Mouse (Mus musculus) left cerebral cortex, adult 2 months (tissue): ENCODE results near the gene 9330161L09Rik. TPM values are rescaled to one million over a fixed set of nuclear protein-coding genes. Genes with fewer than 3 reads are reported as not detected.

Experiments
- DNase-seq, 2 experiments: peaks; one replicate each; pipeline ENCODE4 v3.0.0; 2021 to 2022; ENCODE audit warnings: low spot score in 2 of 2, mixed read lengths in 1 of 2; ENCODE audit errors: extremely low spot score in 1 of 2
- H3K27ac ChIP-seq: fragments of 200-600 bp; 2 replicates; pipeline ENCODE4 v1.8.1; 2022
- H3K4me3 ChIP-seq: fragments of 200-600 bp; 2 replicates; pipeline ENCODE4 v1.8.1; 2022
- CTCF ChIP-seq: fragments of 200-600 bp; IDR thresholded peaks from 2 replicates; pipeline ENCODE4 v1.8.1; 2022; ENCODE audit warnings: antibody characterized with exemption, mild to moderate bottlenecking, moderate library complexity
- intact Hi-C: fragments of 180-260 bp; cut with DNase I; formaldehyde crosslinking; loops from one replicate; pipeline ENCODE4 v1.15.1; 2025
- total RNA-seq, 2 experiments: library from RNA; stranded (reverse); gene quantifications; 2 replicates each; pipeline ENCODE4 v1.2.3; 2021

Gene 9330161L09Rik
- total RNA-seq, 2 experiments from 2014 or later: 2.6 to 3.7 TPM

DNA sequence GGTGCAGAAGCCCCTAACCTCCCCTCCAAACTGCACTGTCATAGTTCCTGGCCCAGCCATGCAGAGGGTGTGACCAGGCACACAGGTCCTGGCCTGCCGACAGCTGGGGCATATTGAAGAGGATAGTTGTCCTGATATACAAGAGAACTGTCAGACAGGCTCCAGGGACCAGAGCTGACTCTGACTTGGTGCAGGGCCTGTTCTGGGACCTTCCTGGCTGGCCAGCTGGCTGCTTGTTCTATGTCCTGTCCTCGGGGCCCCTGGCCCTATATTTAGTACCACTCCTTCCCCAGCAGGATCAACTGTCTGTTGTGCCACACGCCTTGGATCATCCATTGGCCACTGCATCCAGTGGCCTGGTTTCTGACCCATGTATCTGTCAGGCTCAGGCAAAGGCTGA is 45.3 kb downstream of the 9330161L09Rik start:
- DNase-seq: no peak
- TF ChIP-seq CTCF: no peak
- intact Hi-C loops: no loop called here
- Histone ChIP-seq H3K27ac (no peak overlapping the region), H3K4me3 (no peak overlapping the region)

DNA sequence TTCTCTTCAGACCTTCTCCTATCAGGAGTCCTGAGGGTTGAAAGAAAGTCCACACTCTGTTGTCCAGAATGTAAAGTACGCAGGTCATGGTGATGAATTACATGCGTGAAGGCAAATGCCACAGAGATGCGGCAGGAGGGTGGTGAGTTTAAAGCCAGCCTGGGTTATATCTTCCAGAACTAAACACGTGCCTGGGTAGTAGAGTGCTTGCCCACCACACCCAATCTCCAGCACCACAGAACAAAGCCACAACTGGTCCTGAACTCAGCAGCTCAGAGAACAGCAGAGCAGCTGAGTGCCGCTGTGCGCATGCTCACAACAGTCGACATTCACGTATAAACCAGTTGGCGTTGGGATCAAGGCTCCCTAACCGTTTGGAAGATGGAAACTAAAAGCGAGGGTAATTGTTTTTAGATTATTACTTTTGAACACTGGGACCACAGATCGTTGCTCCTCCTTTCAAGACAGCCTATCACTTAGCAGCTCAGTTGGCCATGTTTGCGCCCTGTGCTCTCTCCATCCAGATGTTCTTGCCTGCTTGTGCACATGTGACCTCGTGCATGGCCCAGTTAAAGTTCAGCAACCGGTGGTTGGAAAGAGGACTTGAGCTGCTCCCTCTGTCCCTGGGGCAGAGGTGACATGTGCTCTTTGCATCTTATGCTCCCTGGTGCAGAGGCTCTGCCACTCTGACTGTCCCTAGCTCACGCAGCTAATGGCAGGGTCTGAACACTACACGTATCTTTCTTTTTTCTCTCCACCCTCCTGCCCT is 45.9 kb downstream of the 9330161L09Rik start:
- intact Hi-C loops: no loop called here
- Histone ChIP-seq H3K4me3 (no peak overlapping the region), H3K27ac (no peak overlapping the region)
- DNase-seq: no peak
- TF ChIP-seq CTCF: no peak

DNA sequence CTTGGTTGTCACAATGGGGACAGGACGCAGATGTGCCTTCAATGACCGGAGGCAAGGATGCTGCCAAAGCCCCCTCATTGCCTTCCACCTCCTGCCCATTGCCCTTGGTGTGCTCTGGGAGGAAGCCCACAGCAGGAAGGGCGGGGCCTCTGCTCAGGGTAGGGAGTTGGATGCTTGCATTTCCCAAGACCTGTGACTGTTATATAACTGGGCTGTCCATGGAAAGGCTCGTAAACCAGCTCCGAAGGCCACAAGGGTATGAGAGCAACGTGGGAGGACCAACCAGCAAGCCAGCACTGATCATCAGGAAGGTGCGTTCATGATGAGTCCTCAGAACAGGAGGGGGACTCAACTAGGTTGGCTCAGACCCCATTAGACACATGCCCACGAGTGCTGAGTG is 46.8 kb downstream of the 9330161L09Rik start:
- no peak for TF ChIP-seq CTCF
- Histone ChIP-seq H3K27ac (no peak overlapping the region), H3K4me3 (no peak overlapping the region)
- intact Hi-C loops: no loop called here
- DNase-seq: no peak

DNA sequence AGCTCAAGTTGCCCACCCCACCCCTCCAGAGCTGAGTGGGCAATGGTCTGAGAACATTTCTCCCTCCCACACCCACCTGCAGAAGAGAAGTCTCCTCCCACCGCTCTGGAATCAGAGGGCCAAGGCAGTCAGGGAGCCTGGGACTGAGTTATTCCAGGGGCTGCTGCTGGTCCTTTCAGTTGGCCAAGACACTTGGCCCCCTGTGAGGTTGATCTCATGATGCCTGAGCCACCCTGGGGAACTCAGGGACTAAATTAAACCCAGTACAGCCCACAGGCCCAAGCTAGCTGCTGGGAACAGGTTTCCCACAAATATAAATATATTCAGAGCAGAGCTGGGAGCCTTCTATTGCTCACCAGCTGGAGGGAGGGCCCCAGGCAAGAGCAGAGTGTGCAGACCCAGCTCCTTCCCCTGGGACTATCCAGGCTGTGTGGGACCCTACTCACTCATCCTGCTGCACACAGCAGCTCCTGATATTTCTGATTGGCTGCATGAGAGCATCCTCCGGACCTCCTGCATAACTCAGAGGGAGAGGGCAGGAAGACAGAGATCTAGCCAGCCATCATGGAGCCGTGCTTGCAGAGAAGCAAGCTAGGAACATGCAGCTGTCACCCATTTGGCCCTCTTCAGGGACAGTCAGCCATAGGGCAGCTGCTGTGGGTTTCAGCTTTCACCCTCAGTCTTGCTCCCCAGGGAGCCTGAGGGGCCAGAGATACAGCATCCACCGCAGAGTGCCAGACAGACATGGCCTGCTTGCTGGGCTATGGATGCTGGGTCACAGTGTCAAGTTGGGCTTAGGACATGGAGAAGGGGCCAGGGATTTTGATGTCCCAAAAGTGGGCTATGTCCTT is 48.4 kb downstream of the 9330161L09Rik start:
- intact Hi-C loops: no loop called here
- DNase-seq: no peak
- no peak overlapping the region for H3K4me3 ChIP-seq
- TF ChIP-seq CTCF: no peak
- peak overlapping the region; percentile 70 for H3K27ac ChIP-seq

DNA sequence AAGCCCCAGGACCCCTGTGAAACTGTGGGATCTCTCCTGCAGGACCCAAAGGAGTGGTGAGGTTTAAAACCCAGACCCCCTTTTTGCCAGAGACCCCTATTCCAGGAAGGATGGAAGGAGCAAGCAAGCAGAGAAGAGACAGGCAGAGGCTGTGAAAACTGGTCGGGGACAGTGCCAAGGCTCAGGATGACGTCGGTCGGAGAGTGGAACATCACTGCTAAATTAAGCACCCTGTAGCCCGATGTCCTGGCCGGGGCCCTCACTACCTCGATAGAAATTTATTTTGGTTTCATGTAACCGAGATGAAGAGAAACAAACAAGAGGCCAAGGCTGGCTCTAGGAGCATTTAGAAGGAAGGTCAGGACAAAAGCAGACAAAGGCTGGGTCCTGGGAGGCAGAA is 49.4 kb downstream of the 9330161L09Rik start:
- H3K4me3 ChIP-seq: no peak overlapping the region
- H3K27ac ChIP-seq: peak overlapping the region; percentile 70
- intact Hi-C loops: no loop called here
- DNase-seq: no peak
- TF ChIP-seq CTCF: no peak

Other genes starting within 250 kb of the 9330161L09Rik start
- gene Prima1, start 165.7 kb downstream of the 9330161L09Rik start, total RNA-seq: 1 to 10 TPM; 4.2 to 6.1 TPM
- 1 to 10 TPM; 1.6 to 2.6 TPM for gene Fam181a, start 96.8 kb downstream of the 9330161L09Rik start, total RNA-seq
- 1 to 10 TPM; 3.3 to 3.7 TPM for gene Asb2, start 51.8 kb downstream of the 9330161L09Rik start, total RNA-seq
- gene Otub2, start 19.1 kb downstream of the 9330161L09Rik start, total RNA-seq: 10 to 100 TPM; 34.2 to 35.1 TPM
- 100 to 1,000 TPM; 220 to 238 TPM for gene Ddx24, start 18.0 kb upstream of the 9330161L09Rik start, total RNA-seq
- gene Ifi27, start 26.4 kb upstream of the 9330161L09Rik start, total RNA-seq: 10 to 100 TPM; 53.9 to 70.1 TPM
- gene Ifi27l2a, start 35.9 kb upstream of the 9330161L09Rik start, total RNA-seq: 1 to 10 TPM; 2.0 to 2.3 TPM
- gene Ifi27l2b, start 49.4 kb upstream of the 9330161L09Rik start, total RNA-seq: not detected
- 10 to 100 TPM; 24.8 to 25.8 TPM for gene Ppp4r4, start 124.5 kb upstream of the 9330161L09Rik start, total RNA-seq
- not detected for gene Serpina10, start 223.6 kb upstream of the 9330161L09Rik start, total RNA-seq
- gene Serpina6, start 249.4 kb upstream of the 9330161L09Rik start, total RNA-seq: not detected